ENCODE assay signal across 8 mouse cellular contexts in the genomic region with DNA sequence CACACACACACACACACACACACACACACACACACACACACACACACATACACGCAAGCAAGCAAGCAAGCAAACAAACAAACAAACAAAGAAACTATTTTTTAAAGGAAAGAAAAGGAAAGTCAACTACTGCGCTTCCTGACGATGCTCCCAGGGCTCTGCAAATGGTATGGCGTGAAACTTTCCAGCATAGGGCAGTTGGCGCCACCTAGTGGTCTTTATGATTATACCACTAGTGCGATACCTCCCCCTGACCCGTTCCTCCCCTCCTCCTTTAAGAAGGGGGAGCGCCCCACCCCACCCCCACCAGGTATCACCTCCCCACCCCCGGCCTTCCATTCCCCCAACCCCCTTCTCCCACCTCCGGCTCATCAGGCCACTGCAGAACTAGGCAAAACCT. TPM values are rescaled to one million over a fixed set of nuclear protein-coding genes. Genes with fewer than 3 reads are reported as not detected.
A peak's percentile ranks its signal among the peaks of the same experiment; 100 is the strongest.
DNase-seq lines count a peak whose midpoint lies in the region; ATAC-seq and TF ChIP-seq lines count a peak whose summit lies in the region.

No protein-coding gene starts in this region.

- H3K27ac ChIP-seq in bone marrow macrophage, adult 2 months (ENCODE audit: insufficient read depth, low read depth, low read length) = no peak overlapping the region
- H3K27ac ChIP-seq in hindbrain, embryonic 13.5 days = no peak overlapping the region
- H3K27ac ChIP-seq in liver, embryonic 16.5 days (ENCODE audit: low read length) = no peak overlapping the region
- H3K27ac ChIP-seq in neural tube, embryonic 13.5 days (replicated peaks) = no peak overlapping the region

- H3K36me3 ChIP-seq in hindbrain, embryonic 13.5 days = no peaks in the 10 kb centered on the region
- no peaks in the 10 kb centered on the region for H3K36me3 ChIP-seq in liver, embryonic 16.5 days (ENCODE audit: control insufficient read depth, insufficient read depth)
- no peaks in the 10 kb centered on the region for H3K36me3 ChIP-seq in neural tube, embryonic 13.5 days

- no peak overlapping the region for H3K4me2 ChIP-seq in hindbrain, embryonic 13.5 days
- no peak overlapping the region for H3K4me2 ChIP-seq in liver, embryonic 16.5 days (ENCODE audit: low read depth, low read length)
- H3K4me2 ChIP-seq in neural tube, embryonic 13.5 days = no peak overlapping the region

- no peaks in the 10 kb centered on the region for H3K9me3 ChIP-seq in hindbrain, embryonic 13.5 days
- H3K9me3 ChIP-seq in liver, embryonic 16.5 days (replicated peaks; ENCODE audit: control insufficient read depth, low read length) = no peaks in the 10 kb centered on the region
- H3K9me3 ChIP-seq in neural tube, embryonic 13.5 days = no peaks in the 10 kb centered on the region

- H3K27me3 ChIP-seq in hindbrain, embryonic 13.5 days = peaks cover 15% of the 10 kb centered on the region
- no peaks in the 10 kb centered on the region; the same call in 1 of the 2 replicates for H3K27me3 ChIP-seq in liver, embryonic 16.5 days (ENCODE audit: control insufficient read depth, insufficient read depth, low read depth, low read length)
- H3K27me3 ChIP-seq in neural tube, embryonic 13.5 days = peaks cover 26% of the 10 kb centered on the region

- no peak for TF ChIP-seq POLR2A in bone marrow macrophage, adult 2 months (IDR thresholded peaks at IDR 0.05; ENCODE audit: borderline replicate concordance, low read depth, low read length)

- ATAC-seq in erythroid progenitor cell, adult 5-6 weeks (replicated peaks; ENCODE audit: low FRiP score, poor library complexity, severe bottlenecking) = 0 out of 2 replicates have a peak, but pooled peaks have one; percentile 49
- ATAC-seq in hindbrain, embryonic 13.5 days (ENCODE audit: low FRiP score) = peak; percentile 45; the same call in 1 of the 2 replicates
- ATAC-seq in liver, embryonic 16.5 days (ENCODE audit: low read depth) = peak; percentile 30; the same call in 1 of the 2 replicates
- ATAC-seq in neural tube, embryonic 13.5 days (ENCODE audit: low read depth) = peak; percentile 71

- peak; percentile 76 for TF ChIP-seq CTCF in bone marrow macrophage, adult 2 months (IDR thresholded peaks at IDR 0.05; ENCODE audit: low read depth, low read length)

- peak; percentile 73 for DNase-seq in right cerebral cortex, adult 18-20 months
- no peak for DNase-seq in right cerebral cortex, postnatal 36 days (ENCODE audit: low spot score in 2 of 2)
- peak; percentile 39 to 44 for DNase-seq in thymus, postnatal 36 days

- 6% methylated on average over 9 of the region's 10 CpGs for WGBS in hindbrain, embryonic 13.5 days
- WGBS in liver, embryonic 16.5 days (ENCODE audit: insufficient replicate concordance) = 6% methylated on average over 10 of the region's 10 CpGs
- WGBS in neural tube, embryonic 13.5 days = 4% methylated on average over 9 of the region's 10 CpGs

- H3K4me1 ChIP-seq in bone marrow macrophage, adult 2 months (ENCODE audit: control insufficient read depth, insufficient read depth, low read length) = no peaks in the 10 kb centered on the region
- H3K4me1 ChIP-seq in hindbrain, embryonic 13.5 days (replicated peaks) = peaks cover 3% of the 10 kb centered on the region
- no peaks in the 10 kb centered on the region for H3K4me1 ChIP-seq in liver, embryonic 16.5 days (ENCODE audit: control insufficient read depth, low read depth, low read length)
- H3K4me1 ChIP-seq in neural tube, embryonic 13.5 days (replicated peaks) = peaks cover 5% of the 10 kb centered on the region

- H3K4me3 ChIP-seq in bone marrow macrophage, adult 2 months (ENCODE audit: insufficient read depth, low read length) = no peak overlapping the region
- no peak overlapping the region for H3K4me3 ChIP-seq in hindbrain, embryonic 13.5 days
- no peak overlapping the region for H3K4me3 ChIP-seq in liver, embryonic 16.5 days (ENCODE audit: low read depth, low read length)
- no peak overlapping the region for H3K4me3 ChIP-seq in neural tube, embryonic 13.5 days

- no peak overlapping the region for H3K9ac ChIP-seq in hindbrain, embryonic 13.5 days
- no peak overlapping the region for H3K9ac ChIP-seq in liver, embryonic 16.5 days (ENCODE audit: low read depth, low read length)
- no peak overlapping the region for H3K9ac ChIP-seq in neural tube, embryonic 13.5 days

RNA-seq across cellular contexts. Expression of a gene that starts 9.4 kb away (rescaled TPM):
- 81.4 and 93.3 TPM in 2 replicates for polyA plus RNA-seq in bone marrow macrophage, adult 2 months (2012; ENCODE audit: insufficient read depth, insufficient read length, missing spikeins)
- total RNA-seq in erythroid progenitor cell, adult 5-6 weeks (2015; ENCODE audit: low replicate concordance) = 50.1 and 54.5 TPM in 2 replicates
- 51.6 and 57.5 TPM in 2 replicates for total RNA-seq in erythroid progenitor cell, adult 5-6 weeks (2017; ENCODE audit: low replicate concordance)
- polyA plus RNA-seq in hindbrain, embryonic 13.5 days (2015; fragmentation: Nextera tagmentation; extraction: Ambion mirVana) = 310 and 326 TPM in 2 replicates
- polyA plus RNA-seq in liver, embryonic 16.5 days (2015; fragmentation: Nextera tagmentation; extraction: Ambion mirVana) = 234 and 243 TPM in 2 replicates
- polyA plus RNA-seq in neural tube, embryonic 13.5 days (2015; fragmentation: Nextera tagmentation; extraction: Ambion mirVana) = 328 and 380 TPM in 2 replicates

Comparison
In these comparisons a context has a peak if more than half of its experiments do, and no peak if none do; other contexts are left out.
1. DNase-seq: peak in right cerebral cortex, adult 18-20 months (single experiment) and thymus, postnatal 36 days (2 of 2); none in right cerebral cortex, postnatal 36 days (0 of 2).
2. Peak in every context shown above with its lines, with median percentiles within 50 percentile points of each other: ATAC-seq.